Mouse (Mus musculus) hematopoietic multipotent progenitor cell, adult 10-12 weeks (in vitro differentiated cells): ENCODE data around the gene Caps2. TPM values are rescaled to one million over a fixed set of nuclear protein-coding genes. Genes with fewer than 3 reads are reported as not detected.

Experiments
- polyA plus RNA-seq: library from polyadenylated mRNA; stranded (reverse); fragments of >175 nt; gene quantifications from 2 replicates; pipeline ENCODE4 v1.2.3, GENCODE M21; 2012; ENCODE audit warnings: low replicate concordance

Gene Caps2
- polyA plus RNA-seq = not detected in 2 replicates

DNA sequence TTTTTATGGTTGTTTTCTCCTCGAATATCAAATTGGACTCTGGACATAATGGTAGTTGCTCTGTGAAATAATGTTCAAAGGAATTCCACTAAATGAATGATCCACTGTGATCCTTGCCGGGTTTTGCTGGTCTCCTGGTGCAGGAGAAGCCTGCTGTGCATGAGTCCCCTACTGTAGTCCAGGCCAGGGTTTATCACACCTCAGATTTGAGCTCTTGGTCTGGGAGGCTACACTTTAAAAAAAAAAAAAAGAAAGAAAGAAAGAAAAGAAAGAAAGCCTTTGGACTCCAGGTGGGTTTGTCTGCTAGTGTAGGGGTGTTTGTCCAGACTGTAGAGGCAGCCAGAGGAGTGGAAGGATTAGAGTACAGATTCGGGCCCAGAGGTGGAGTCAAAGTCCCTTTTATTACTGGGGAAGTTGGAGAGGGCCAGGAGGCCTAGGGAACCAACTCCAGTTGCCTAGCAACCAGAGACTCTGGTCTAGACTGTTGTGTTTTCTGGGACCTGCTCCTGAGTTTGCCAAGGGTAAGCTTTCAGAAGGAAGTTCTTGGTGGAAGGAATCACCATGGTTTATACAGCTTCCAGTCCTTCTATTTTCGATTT, at the start of gene Caps2:
Gene Caps2 (plus strand): TSS at position 454 of the 599 bp plus-strand sequence.

DNA sequence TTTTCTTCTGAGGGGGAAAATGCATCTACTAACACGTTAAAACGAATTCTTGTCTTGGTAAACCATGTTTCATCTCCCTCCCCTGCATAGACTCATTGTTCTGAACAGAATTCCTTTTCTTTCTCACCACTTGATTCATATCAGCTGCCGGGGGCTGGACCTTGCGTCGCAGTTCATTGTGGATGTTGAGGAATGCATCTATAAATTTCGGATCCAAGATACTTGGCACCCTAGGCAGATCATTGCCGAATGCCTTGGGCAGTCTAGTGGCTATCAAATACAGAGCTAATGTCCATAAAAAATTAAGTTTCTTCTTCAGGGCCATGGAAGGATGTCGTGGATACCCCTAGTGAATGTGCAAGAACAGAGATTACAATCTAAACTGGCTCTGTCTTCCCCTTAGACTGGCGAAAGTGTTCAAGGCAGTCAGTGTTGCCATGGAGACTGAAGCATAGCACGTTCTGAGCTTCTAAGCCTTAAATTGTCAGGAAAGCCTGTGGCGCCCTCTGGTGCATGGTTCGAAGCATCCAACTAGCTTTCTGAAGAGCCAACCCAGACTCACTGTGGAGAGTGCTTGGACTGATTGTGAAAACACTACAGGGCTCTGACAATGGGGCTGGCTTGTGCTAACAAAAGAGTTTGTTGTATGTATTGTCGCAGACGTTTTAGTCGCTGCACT, 3.4 kb upstream of the Caps2 start, which contains the start of gene Glipr1l3:
Gene Glipr1l3 (minus strand): TSS at position 446 of the 679 bp plus-strand sequence.

Other genes starting within 250 kb of the Caps2 start
- gene Krr1, start 191.0 kb upstream of the Caps2 start, polyA plus RNA-seq = 0.99 and 2.6 TPM in 2 replicates
- gene Glipr1, start 161.0 kb upstream of the Caps2 start, polyA plus RNA-seq = 5.2 and 8.5 TPM in 2 replicates
- gene Glipr1l1, start 103.4 kb upstream of the Caps2 start, polyA plus RNA-seq = not detected in 2 replicates
- gene Glipr1l2, start 80.3 kb upstream of the Caps2 start, polyA plus RNA-seq = not detected in 2 replicates
- not detected in 2 replicates for gene Glipr1l3, start 3.3 kb upstream of the Caps2 start, polyA plus RNA-seq
- 0.21 TPM in 1 of 2 replicates, not detected in the other for gene Kcnc2, start 107.5 kb downstream of the Caps2 start, polyA plus RNA-seq